Mouse (Mus musculus): ENCODE results near the gene Cd79a. TPM values are rescaled to one million over a fixed set of nuclear protein-coding genes. Genes with fewer than 3 reads are reported as not detected.
A peak's percentile ranks its signal among the peaks of the same experiment; 100 is the strongest.

Gene Cd79a
- total RNA-seq, 1 experiment, result 1.3 TPM

- in situ Hi-C loops (cut with MboI; ENCODE audit: low sequenced_read_pairs in 2 of 2, unreplicated experiment in 2 of 2), result no loop called here
- no peak overlapping the region for H3K9ac ChIP-seq (ENCODE audit: insufficient read depth, low read depth, low read length, poor library complexity, severe bottlenecking)
- no peak for TF ChIP-seq ZNF384 (IDR thresholded peaks at IDR 0.05; ENCODE audit: low read depth, low read length)
- no peak for TF ChIP-seq MAFK (IDR thresholded peaks at IDR 0.05; ENCODE audit: insufficient read depth, low read depth, low read length)
- no peak for TF ChIP-seq HCFC1 (IDR thresholded peaks at IDR 0.05; ENCODE audit: borderline replicate concordance, insufficient read depth, low read length)
- no peak for TF ChIP-seq ZC3H11A (IDR thresholded peaks at IDR 0.05; ENCODE audit: borderline replicate concordance, low read depth, low read length)
- TF ChIP-seq CHD2 (IDR thresholded peaks at IDR 0.05; ENCODE audit: low read depth, low read length), result no peak
- H3K36me3 ChIP-seq (ENCODE audit: control insufficient read depth, insufficient read depth, low read length, poor library complexity, severe bottlenecking), result no peaks in the 10 kb centered on the region
- no peak overlapping the region for H3K27ac ChIP-seq (ENCODE audit: insufficient read depth, low read depth, low read length, poor library complexity, severe bottlenecking)
- peaks cover 1 to 20% of the 10 kb centered on the region in 2 experiments for H3K4me1 ChIP-seq (ENCODE audit: control insufficient read depth in 2 of 2, insufficient read depth in 2 of 2, low read length in 2 of 2, poor library complexity in 1 of 2)
- DNase-seq (ENCODE audit: low read depth, low spot score), result no peak
- no peak overlapping the region for H3K4me3 ChIP-seq (ENCODE audit: insufficient read depth in 1 of 2, low read depth in 1 of 2, low read length in 2 of 2, poor library complexity in 1 of 2, severe bottlenecking in 1 of 2)
- H3K9me3 ChIP-seq (ENCODE audit: control insufficient read depth, insufficient read depth, low read depth, low read length), result no peaks in the 10 kb centered on the region
Observed at GRCm38 (mm10) chr7:24901114-24901513, 3.9 kb downstream of the Cd79a start.

- H3K4me3 ChIP-seq (ENCODE audit: insufficient read depth in 1 of 2, low read depth in 1 of 2, low read length in 2 of 2, poor library complexity in 1 of 2, severe bottlenecking in 1 of 2), result no peak overlapping the region
- H3K27ac ChIP-seq (ENCODE audit: insufficient read depth, low read depth, low read length, poor library complexity, severe bottlenecking), result no peak overlapping the region
- no peaks in the 10 kb centered on the region for H3K9me3 ChIP-seq (ENCODE audit: control insufficient read depth, insufficient read depth, low read depth, low read length)
- no peaks in the 10 kb centered on the region for H3K36me3 ChIP-seq (ENCODE audit: control insufficient read depth, insufficient read depth, low read length, poor library complexity, severe bottlenecking)
- DNase-seq (ENCODE audit: low read depth, low spot score), result no peak
- in situ Hi-C loops (cut with MboI; ENCODE audit: low sequenced_read_pairs in 2 of 2, unreplicated experiment in 2 of 2), result no loop called here
- no peak for TF ChIP-seq ZC3H11A (IDR thresholded peaks at IDR 0.05; ENCODE audit: borderline replicate concordance, low read depth, low read length)
- TF ChIP-seq ZNF384 (IDR thresholded peaks at IDR 0.05; ENCODE audit: low read depth, low read length), result no peak
- TF ChIP-seq CHD2 (IDR thresholded peaks at IDR 0.05; ENCODE audit: low read depth, low read length), result no peak
- TF ChIP-seq HCFC1 (IDR thresholded peaks at IDR 0.05; ENCODE audit: borderline replicate concordance, insufficient read depth, low read length), result no peak
- no peak for TF ChIP-seq MAFK (IDR thresholded peaks at IDR 0.05; ENCODE audit: insufficient read depth, low read depth, low read length)
- no peak overlapping the region for H3K9ac ChIP-seq (ENCODE audit: insufficient read depth, low read depth, low read length, poor library complexity, severe bottlenecking)
- H3K4me1 ChIP-seq (ENCODE audit: control insufficient read depth in 2 of 2, insufficient read depth in 2 of 2, low read length in 2 of 2, poor library complexity in 1 of 2), result peaks cover 1 to 25% of the 10 kb centered on the region in 2 experiments
Observed at GRCm38 (mm10) chr7:24901842-24902241, 4.7 kb downstream of the Cd79a start.

GRCm38 (mm10) chr7:24902264-24902629 lies 5.1 kb downstream of the Cd79a start:
- DNase-seq (ENCODE audit: low read depth, low spot score), result no peak
- TF ChIP-seq HCFC1 (IDR thresholded peaks at IDR 0.05; ENCODE audit: borderline replicate concordance, insufficient read depth, low read length) (no peak), ZC3H11A (IDR thresholded peaks at IDR 0.05; ENCODE audit: borderline replicate concordance, low read depth, low read length) (no peak), MAFK (IDR thresholded peaks at IDR 0.05; ENCODE audit: insufficient read depth, low read depth, low read length) (no peak), CHD2 (IDR thresholded peaks at IDR 0.05; ENCODE audit: low read depth, low read length) (no peak), ZNF384 (IDR thresholded peaks at IDR 0.05; ENCODE audit: low read depth, low read length) (no peak)
- peaks cover 1 to 26% of the 10 kb centered on the region in 2 experiments for H3K4me1 ChIP-seq (ENCODE audit: control insufficient read depth in 2 of 2, insufficient read depth in 2 of 2, low read length in 2 of 2, poor library complexity in 1 of 2)

GRCm38 (mm10) chr7:24902630-24903443 lies 5.7 kb downstream of the Cd79a start, which contains the start of gene Arhgef1:
Gene Arhgef1, plus strand, starts transcription at chr7:24902912.
- peaks cover 1 to 22% of the 10 kb centered on the region in 2 experiments for H3K4me1 ChIP-seq (ENCODE audit: control insufficient read depth in 2 of 2, insufficient read depth in 2 of 2, low read length in 2 of 2, poor library complexity in 1 of 2)
- DNase-seq (ENCODE audit: low read depth, low spot score), result no peak
- H3K9me3 ChIP-seq (ENCODE audit: control insufficient read depth, insufficient read depth, low read depth, low read length), result no peaks in the 10 kb centered on the region
- in situ Hi-C loops (cut with MboI; ENCODE audit: low sequenced_read_pairs in 2 of 2, unreplicated experiment in 2 of 2), result no loop called here
- TF ChIP-seq HCFC1 (IDR thresholded peaks at IDR 0.05; ENCODE audit: borderline replicate concordance, insufficient read depth, low read length) (no peak), ZC3H11A (IDR thresholded peaks at IDR 0.05; ENCODE audit: borderline replicate concordance, low read depth, low read length) (no peak), CHD2 (IDR thresholded peaks at IDR 0.05; ENCODE audit: low read depth, low read length) (no peak), ZNF384 (IDR thresholded peaks at IDR 0.05; ENCODE audit: low read depth, low read length) (no peak), MAFK (IDR thresholded peaks at IDR 0.05; ENCODE audit: insufficient read depth, low read depth, low read length) (no peak)
- H3K27ac ChIP-seq (ENCODE audit: insufficient read depth, low read depth, low read length, poor library complexity, severe bottlenecking), result no peak within 1 kb of the TSS
- H3K9ac ChIP-seq (ENCODE audit: insufficient read depth, low read depth, low read length, poor library complexity, severe bottlenecking), result peak within 1 kb of the TSS; percentile 50
- H3K36me3 ChIP-seq (ENCODE audit: control insufficient read depth, insufficient read depth, low read length, poor library complexity, severe bottlenecking), result no peaks in the 10 kb centered on the region
- H3K4me3 ChIP-seq (ENCODE audit: insufficient read depth in 1 of 2, low read depth in 1 of 2, low read length in 2 of 2, poor library complexity in 1 of 2, severe bottlenecking in 1 of 2), result peak within 1 kb of the TSS; percentile 65 to 93

More at GRCm38 (mm10) chr7:24902264-24902629, 5.1 kb downstream of the Cd79a start:
- no peak overlapping the region for H3K27ac ChIP-seq (ENCODE audit: insufficient read depth, low read depth, low read length, poor library complexity, severe bottlenecking)
- no peaks in the 10 kb centered on the region for H3K9me3 ChIP-seq (ENCODE audit: control insufficient read depth, insufficient read depth, low read depth, low read length)
- in situ Hi-C loops (cut with MboI; ENCODE audit: low sequenced_read_pairs in 2 of 2, unreplicated experiment in 2 of 2), result no loop called here
- peak overlapping the region in 1 of 2 experiments; percentile 65; a peak in 1 of 4 replicates for H3K4me3 ChIP-seq (ENCODE audit: insufficient read depth in 1 of 2, low read depth in 1 of 2, low read length in 2 of 2, poor library complexity in 1 of 2, severe bottlenecking in 1 of 2)
- peak overlapping the region; percentile 50; the same call in 1 of the 2 replicates for H3K9ac ChIP-seq (ENCODE audit: insufficient read depth, low read depth, low read length, poor library complexity, severe bottlenecking)
- H3K36me3 ChIP-seq (ENCODE audit: control insufficient read depth, insufficient read depth, low read length, poor library complexity, severe bottlenecking), result no peaks in the 10 kb centered on the region

Measured in ES-E14 (cell line).